Mouse (Mus musculus) midbrain, embryonic 16.5 days (tissue): ENCODE data around the gene Lamc3. TPM values are rescaled to one million over a fixed set of nuclear protein-coding genes. Genes with fewer than 3 reads are reported as not detected.
"Not testable (repeated sequence)": the region's sequence is repeated elsewhere in the genome, so short reads cannot be mapped to it uniquely, and the experiment has no call there.

Experiments used
- ATAC-seq: fragments of 200-750 bp; cut with Nextera tagmentation; 2 replicates; pipeline ENCODE4 v1.8.0; 2017; ENCODE audit warnings: moderate TSS enrichment
- H3K27ac ChIP-seq: fragments of 300-500 bp; sonication (generic); 2 replicates; pipeline ENCODE4 v1.5.1; 2014; ENCODE audit warnings: mild to moderate bottlenecking, low read length, mixed read lengths
- H3K27me3 ChIP-seq: fragments of 300-500 bp; sonication (generic); 2 replicates; pipeline ENCODE4 v1.6.1; 2014; ENCODE audit warnings: low read depth, low read length, mixed read lengths; ENCODE audit not compliant: control insufficient read depth, insufficient read depth
- H3K36me3 ChIP-seq: fragments of 300-500 bp; sonication (generic); 2 replicates; pipeline ENCODE4 v1.6.1; 2014; ENCODE audit warnings: mild to moderate bottlenecking, low read length, moderate library complexity, mixed read lengths; ENCODE audit not compliant: control insufficient read depth, insufficient read depth
- H3K4me1 ChIP-seq: fragments of 300-500 bp; sonication (generic); 2 replicates; pipeline ENCODE4 v1.6.1; 2014; ENCODE audit warnings: mild to moderate bottlenecking, low read length, mixed read lengths; ENCODE audit not compliant: control insufficient read depth, insufficient read depth
- H3K4me2 ChIP-seq: fragments of 300-500 bp; sonication (generic); 2 replicates; pipeline ENCODE4 v1.6.1; 2014; ENCODE audit warnings: mild to moderate bottlenecking, low read length, mixed read lengths
- H3K4me3 ChIP-seq: fragments of 300-500 bp; sonication (generic); 2 replicates; pipeline ENCODE4 v1.5.1; 2014; ENCODE audit warnings: low read depth, mild to moderate bottlenecking, low read length, moderate library complexity, mixed read lengths
- H3K9ac ChIP-seq: fragments of 300-500 bp; sonication (generic); 2 replicates; pipeline ENCODE4 v1.6.1; 2014; ENCODE audit warnings: low read depth, low read length, mixed read lengths
- H3K9me3 ChIP-seq: fragments of 300-500 bp; sonication (generic); replicated peaks from 2 replicates; pipeline ENCODE4 v1.6.1; 2014; ENCODE audit warnings: mild to moderate bottlenecking, low read length, mixed read lengths; ENCODE audit not compliant: control insufficient read depth, poor library complexity, severe bottlenecking
- WGBS: fragments of 180-500 bp; shearing (Covaris S2); extraction: QIAGEN DNeasy Blood & Tissue Kit; methylation state at CpG from one replicate; pipeline ENCODE4 v1.1.7; 2014; 5-methylcytosine and 5-hydroxymethylcytosine counted together
- polyA plus RNA-seq: library from polyadenylated mRNA; unstranded; fragments of >200 nt; fragmentation: Nextera tagmentation; extraction: Ambion mirVana; gene quantifications from 2 replicates; pipeline ENCODE4 v1.2.1, GENCODE M21; 2015

Gene Lamc3
- polyA plus RNA-seq, 1 experiment from 2014 or later: 3.9 TPM

DNA sequence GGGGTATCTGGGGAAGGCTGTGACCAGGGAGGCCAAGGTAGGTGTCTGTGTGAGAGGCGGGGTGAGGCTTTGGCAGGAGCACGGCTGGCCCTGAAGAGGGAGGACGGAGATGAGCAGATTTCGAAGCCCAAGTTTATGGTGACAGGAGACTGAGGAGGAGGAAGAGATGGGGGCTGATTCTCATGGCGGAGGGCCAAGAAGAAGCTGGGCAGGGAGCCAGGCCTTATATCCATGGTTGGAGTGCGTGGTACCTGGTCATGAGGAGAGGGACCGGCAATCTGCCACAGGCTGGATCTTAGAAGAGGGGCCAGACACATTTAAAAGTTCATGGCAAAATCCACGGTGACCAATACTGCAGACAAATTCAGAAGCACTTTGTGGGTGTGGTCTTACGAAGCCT lies 19.3 kb downstream of the Lamc3 start:
- 81% methylated on average over 9 of the region's 9 CpGs for WGBS
- no peaks in the 10 kb centered on the region; the same call in 1 of the 2 replicates for H3K4me1 ChIP-seq
- H3K27me3 ChIP-seq: no peaks in the 10 kb centered on the region
- no peak for ATAC-seq
- H3K27ac ChIP-seq: no peak overlapping the region
- no peak overlapping the region for H3K4me3 ChIP-seq
- H3K4me2 ChIP-seq: no peak overlapping the region
- no peak overlapping the region for H3K9ac ChIP-seq
- H3K9me3 ChIP-seq: no peaks in the 10 kb centered on the region
- no peaks in the 10 kb centered on the region for H3K36me3 ChIP-seq

DNA sequence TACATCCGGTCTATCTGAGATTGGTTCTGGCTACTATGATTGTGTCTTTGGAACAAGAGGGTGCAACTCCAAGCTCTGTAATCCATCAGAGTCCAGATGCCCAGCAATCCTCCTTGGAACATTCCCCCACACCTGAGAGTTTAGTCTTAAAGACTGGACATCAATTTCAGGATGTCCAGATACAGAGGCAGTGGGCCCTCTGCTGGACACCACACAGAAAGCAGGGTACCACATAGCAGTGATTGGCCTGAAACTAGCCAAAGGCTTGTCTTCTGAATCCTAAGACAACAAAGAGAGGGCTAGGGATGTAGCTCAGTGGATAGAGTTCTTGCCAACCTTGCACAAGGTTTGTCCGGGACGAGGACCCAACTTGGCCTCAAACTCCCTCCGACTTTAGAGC lies 25.5 kb downstream of the Lamc3 start:
- WGBS: 72% methylated on average over 4 of the region's 4 CpGs
- H3K27me3 ChIP-seq: no peaks in the 10 kb centered on the region
- no peak for ATAC-seq

DNA sequence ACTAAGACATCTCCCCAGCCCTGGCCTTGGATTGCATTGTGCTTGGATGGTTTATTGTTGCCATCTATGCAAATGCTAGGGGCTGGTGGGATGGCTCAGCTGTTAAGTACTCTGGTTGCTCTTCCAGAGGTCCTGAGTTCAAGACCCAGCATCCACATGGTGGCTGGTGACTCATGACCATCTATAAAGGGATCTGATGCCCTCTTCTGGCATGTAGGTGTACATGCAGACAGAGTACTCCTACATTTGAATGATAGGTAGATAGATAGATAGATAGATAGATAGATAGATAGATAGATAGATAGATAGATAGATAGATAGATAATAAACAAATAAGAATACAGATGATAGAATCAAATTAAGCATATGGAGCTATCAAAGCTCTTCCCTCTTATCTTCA lies 27.1 kb downstream of the Lamc3 start:
- not testable (repeated sequence) for H3K4me1 ChIP-seq, H3K4me2 ChIP-seq, H3K27me3 ChIP-seq, H3K9me3 ChIP-seq, H3K36me3 ChIP-seq, H3K4me3 ChIP-seq, H3K27ac ChIP-seq, H3K9ac ChIP-seq, ATAC-seq

More for the DNA sequence above, 25.5 kb downstream of the Lamc3 start:
- Histone ChIP-seq H3K4me2 (no peak overlapping the region), H3K4me3 (no peak overlapping the region), H3K9me3 (no peaks in the 10 kb centered on the region), H3K4me1 (no peaks in the 10 kb centered on the region), H3K9ac (no peak overlapping the region), H3K27ac (no peak overlapping the region), H3K36me3 (no peaks in the 10 kb centered on the region)

DNA sequence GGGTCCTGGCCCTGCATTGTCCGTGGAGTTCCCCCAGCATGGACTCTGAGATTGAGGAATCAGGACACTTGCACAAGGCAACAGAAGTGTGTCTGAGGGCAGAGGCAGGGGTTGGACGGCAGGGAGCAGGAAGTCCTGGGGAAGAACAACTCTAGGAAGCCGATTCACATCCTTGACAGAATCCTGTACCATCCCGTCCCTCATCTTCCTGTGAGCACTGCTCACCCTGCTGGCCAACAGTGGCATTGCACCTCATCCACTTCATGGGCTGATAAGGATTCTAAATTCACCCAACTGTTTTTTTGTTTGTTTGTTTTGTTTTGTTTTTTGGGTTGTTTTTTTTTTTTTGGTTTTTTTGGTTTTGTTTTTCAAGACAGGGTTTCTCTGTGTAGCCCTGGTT lies 28.0 kb downstream of the Lamc3 start:
- Histone ChIP-seq H3K36me3 (no peaks in the 10 kb centered on the region), H3K27ac (no peak overlapping the region), H3K9ac (no peak overlapping the region), H3K4me1 (no peaks in the 10 kb centered on the region), H3K27me3 (no peaks in the 10 kb centered on the region), H3K4me3 (no peak overlapping the region), H3K4me2 (no peak overlapping the region), H3K9me3 (no peaks in the 10 kb centered on the region)
- 26% methylated on average over 4 of the region's 4 CpGs for WGBS
- ATAC-seq: no peak

DNA sequence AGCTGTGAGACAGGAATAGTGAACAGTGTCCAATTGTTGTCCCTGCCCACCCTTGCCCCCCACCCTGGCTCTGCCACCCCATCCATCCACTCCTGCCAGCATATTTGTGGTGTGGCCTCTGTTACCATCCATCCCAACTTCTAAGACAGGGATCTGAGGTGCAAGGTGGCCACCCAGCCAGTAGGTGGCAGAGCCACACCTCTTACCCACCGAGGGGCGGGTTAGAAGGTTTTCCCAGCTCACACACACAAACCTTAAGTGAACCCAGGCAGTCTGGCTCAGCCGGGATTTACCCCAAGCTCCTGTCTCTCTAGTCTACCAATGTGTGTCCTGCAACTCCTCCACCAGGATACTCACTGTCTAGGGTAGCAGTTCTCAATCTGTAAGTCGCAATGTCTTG lies 30.5 kb downstream of the Lamc3 start:
- H3K9me3 ChIP-seq: no peaks in the 10 kb centered on the region
- ATAC-seq: no peak
- H3K4me3 ChIP-seq: no peak overlapping the region
- WGBS: 31% methylated on average over 4 of the region's 4 CpGs
- H3K4me2 ChIP-seq: no peak overlapping the region
- no peak overlapping the region for H3K9ac ChIP-seq
- H3K27ac ChIP-seq: no peak overlapping the region
- no peaks in the 10 kb centered on the region for H3K36me3 ChIP-seq
- no peaks in the 10 kb centered on the region for H3K4me1 ChIP-seq
- no peaks in the 10 kb centered on the region for H3K27me3 ChIP-seq

DNA sequence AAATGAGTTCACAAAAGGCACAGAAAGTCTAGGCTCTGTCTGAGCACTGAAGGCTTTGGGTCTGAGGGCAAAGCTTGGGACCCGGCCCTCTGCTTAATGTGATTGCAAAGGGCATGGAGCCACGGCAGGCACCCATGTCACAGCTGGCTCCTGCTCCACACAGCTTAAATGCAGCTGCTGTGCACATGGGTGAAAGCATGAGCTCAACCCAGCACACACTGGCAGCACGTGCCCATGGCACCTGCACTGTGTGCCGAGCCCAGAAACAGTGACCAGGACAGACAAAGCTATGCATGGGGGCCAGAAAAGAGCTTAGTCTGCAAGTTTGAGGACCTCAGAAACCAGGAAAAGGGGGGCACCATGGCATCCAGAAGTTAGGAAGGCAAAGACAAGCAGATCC lies 36.6 kb downstream of the Lamc3 start:
- H3K4me1 ChIP-seq: no peaks in the 10 kb centered on the region
- 80% methylated on average over 4 of the region's 4 CpGs for WGBS

DNA sequence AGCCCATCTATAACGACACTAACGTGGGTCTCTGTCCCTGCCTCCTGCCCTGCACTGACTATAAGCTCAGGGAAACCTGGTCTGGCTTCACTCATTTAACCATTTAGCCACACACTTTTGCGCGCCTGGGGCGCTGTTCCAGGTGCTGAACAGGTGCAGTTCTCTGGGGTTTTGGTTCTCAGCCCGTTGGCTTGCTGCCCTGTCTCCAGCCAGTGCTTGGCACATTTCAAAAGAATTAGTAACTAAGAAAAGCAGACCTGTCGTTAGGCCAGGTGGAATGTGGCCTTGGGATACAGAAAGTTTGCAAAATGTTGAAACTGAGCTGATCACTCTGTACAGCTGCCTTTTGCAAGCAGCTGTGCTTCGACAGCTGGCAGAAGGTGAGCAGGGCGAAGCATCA lies 37.7 kb downstream of the Lamc3 start:
- no peak overlapping the region for H3K4me3 ChIP-seq
- no peak for ATAC-seq
- no peak overlapping the region for H3K27ac ChIP-seq
- H3K9ac ChIP-seq: no peak overlapping the region
- 34% methylated on average over 9 of the region's 9 CpGs for whole genome bisulfite sequencing
- no peaks in the 10 kb centered on the region for H3K27me3 ChIP-seq
- no peaks in the 10 kb centered on the region for H3K9me3 ChIP-seq
- no peaks in the 10 kb centered on the region for H3K4me1 ChIP-seq
- H3K36me3 ChIP-seq: no peaks in the 10 kb centered on the region
- H3K4me2 ChIP-seq: no peak overlapping the region

More for the DNA sequence above, 36.6 kb downstream of the Lamc3 start:
- Histone ChIP-seq H3K9ac (no peak overlapping the region), H3K4me3 (no peak overlapping the region), H3K9me3 (no peaks in the 10 kb centered on the region), H3K36me3 (no peaks in the 10 kb centered on the region), H3K27me3 (no peaks in the 10 kb centered on the region), H3K4me2 (no peak overlapping the region), H3K27ac (no peak overlapping the region)
- ATAC-seq: no peak

DNA sequence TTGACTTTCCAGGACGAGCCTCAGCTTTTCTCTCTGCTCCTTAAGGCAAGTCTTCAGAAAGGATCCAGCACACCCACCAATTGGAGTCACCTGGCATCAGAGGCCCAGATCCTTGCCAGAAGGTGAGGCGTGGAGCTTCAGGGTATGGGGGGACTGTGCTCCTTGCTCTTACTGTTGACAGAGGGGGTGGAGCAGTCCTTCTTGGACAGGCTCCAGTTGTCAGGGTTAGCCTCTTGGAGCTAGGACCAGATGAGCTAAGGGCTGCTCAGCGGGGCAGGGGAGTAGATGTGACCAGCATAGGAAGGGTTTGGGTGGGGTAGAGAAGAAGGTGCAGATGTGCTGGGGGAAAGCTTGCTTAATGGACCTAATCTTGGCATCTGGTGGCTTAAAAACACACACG lies 38.8 kb downstream of the Lamc3 start:
- ATAC-seq: no peak
- Histone ChIP-seq H3K36me3 (no peaks in the 10 kb centered on the region), H3K4me1 (no peaks in the 10 kb centered on the region), H3K4me3 (no peak overlapping the region), H3K9me3 (no peaks in the 10 kb centered on the region), H3K27me3 (no peaks in the 10 kb centered on the region), H3K4me2 (no peak overlapping the region), H3K9ac (no peak overlapping the region), H3K27ac (no peak overlapping the region)
- 58% methylated on average over 4 of the region's 4 CpGs for WGBS

DNA sequence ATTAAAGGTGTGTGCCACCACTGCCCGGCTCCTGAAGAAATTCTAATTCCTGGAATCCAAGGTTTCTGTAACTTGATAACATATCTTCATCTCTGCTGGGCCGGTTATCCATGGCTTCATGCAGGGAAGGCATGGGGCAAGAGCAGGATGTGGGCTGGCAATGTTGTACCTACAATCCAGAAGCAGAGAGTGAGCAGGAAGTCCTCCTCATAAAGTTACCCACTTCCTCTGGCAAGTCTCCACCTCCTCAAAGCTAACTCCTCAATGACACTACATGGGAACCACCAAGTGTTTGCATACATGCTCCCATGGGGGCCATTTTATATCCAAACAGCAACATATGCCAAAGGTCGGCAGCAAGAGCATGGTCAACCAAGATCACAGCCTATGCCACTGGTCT lies 42.6 kb downstream of the Lamc3 start:
- H3K27ac ChIP-seq: no peak overlapping the region
- H3K27me3 ChIP-seq: no peaks in the 10 kb centered on the region
- H3K9me3 ChIP-seq: no peaks in the 10 kb centered on the region
- no peaks in the 10 kb centered on the region for H3K4me1 ChIP-seq
- H3K4me3 ChIP-seq: no peak overlapping the region
- no peak overlapping the region for H3K9ac ChIP-seq
- H3K36me3 ChIP-seq: no peaks in the 10 kb centered on the region
- no peak for ATAC-seq
- no peak overlapping the region for H3K4me2 ChIP-seq
- 85% methylated on average over 3 of the region's 3 CpGs for WGBS

DNA sequence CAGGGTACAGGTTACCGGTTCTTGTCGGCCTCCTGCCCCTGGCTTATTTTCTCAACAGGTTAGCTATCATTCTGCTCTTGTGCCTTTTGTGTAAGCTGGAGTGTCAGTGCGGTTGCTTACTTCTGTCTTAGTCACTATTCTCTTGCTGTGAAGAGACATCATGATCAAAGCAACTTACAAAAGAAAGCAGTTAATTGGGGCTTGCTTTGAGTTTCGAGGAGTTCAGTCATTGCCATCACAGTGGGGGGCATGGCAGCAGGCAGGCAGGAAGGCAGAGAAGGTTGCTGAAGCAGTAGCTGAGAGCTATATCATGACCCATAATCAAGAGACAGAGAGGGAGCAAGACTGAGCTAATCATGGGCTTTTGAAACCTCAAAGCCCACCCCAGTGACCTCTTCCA lies 47.5 kb downstream of the Lamc3 start:
- Histone ChIP-seq H3K27me3 (no peaks in the 10 kb centered on the region), H3K36me3 (no peaks in the 10 kb centered on the region), H3K4me3 (no peak overlapping the region), H3K4me1 (no peaks in the 10 kb centered on the region), H3K4me2 (no peak overlapping the region), H3K27ac (no peak overlapping the region), H3K9me3 (no peaks in the 10 kb centered on the region), H3K9ac (no peak overlapping the region)
- WGBS: 30% methylated on average over 4 of the region's 4 CpGs
- no peak for ATAC-seq
